Mouse (Mus musculus) CH12.LX (cell line): ENCODE results near the gene Mettl23. TPM values are rescaled to one million over a fixed set of nuclear protein-coding genes. Genes with fewer than 3 reads are reported as not detected.
A peak's percentile ranks its signal among the peaks of the same experiment; 100 is the strongest.

Source experiments
- DNase-seq: peaks from one replicate; pipeline ENCODE4 v3.0.0-alpha.2; 2013; ENCODE audit errors: extremely low read depth
- H3K27ac ChIP-seq: 2 replicates; pipeline ENCODE4 v1.5.1; 2012; ENCODE audit warnings: low read depth, mild to moderate bottlenecking, control low read depth, moderate library complexity; ENCODE audit not compliant: insufficient read depth
- H3K27me3 ChIP-seq: replicated peaks from 2 replicates; pipeline ENCODE3; 2012; ENCODE audit warnings: inconsistent platforms
- H3K36me3 ChIP-seq, 2 experiments: replicated peaks in 1 of 2; 2 replicates each; pipeline versions ENCODE3 to v1.6.1; 2012; ENCODE audit warnings: inconsistent platforms in 1 of 2, low read length in 1 of 2, mild to moderate bottlenecking in 1 of 2, mixed read lengths in 1 of 2, moderate library complexity in 1 of 2; ENCODE audit not compliant: control insufficient read depth in 1 of 2, insufficient read depth in 1 of 2
- H3K4me1 ChIP-seq, 2 experiments: 2 replicates each; pipeline ENCODE4 v1.6.1; 2012; ENCODE audit warnings: inconsistent platforms in 1 of 2, moderate library complexity in 1 of 2; ENCODE audit not compliant: insufficient read depth in 2 of 2, control insufficient read depth in 1 of 2
- H3K4me2 ChIP-seq: 2 replicates; pipeline ENCODE4 v1.6.1; 2012; ENCODE audit warnings: low read depth, mild to moderate bottlenecking, control low read depth; ENCODE audit not compliant: poor library complexity, insufficient read depth, severe bottlenecking
- H3K4me3 ChIP-seq, 3 experiments: fragments of 150-350 bp in 1 of 3; sonication (generic) in 1 of 3; replicated peaks in 1 of 3; 2 replicates each; pipeline versions ENCODE3 to v1.5.1; 2011 to 2012; ENCODE audit warnings: low read depth in 2 of 3, low read length in 2 of 3, mild to moderate bottlenecking in 2 of 3, moderate library complexity in 2 of 3, control low read depth in 1 of 3, improper control_type of control experiment in 1 of 3, inconsistent platforms in 1 of 3, mixed read lengths in 1 of 3; ENCODE audit not compliant: poor library complexity in 1 of 3
- H3K79me2 ChIP-seq: replicated peaks from 2 replicates; pipeline ENCODE4 v1.6.1; 2012; ENCODE audit warnings: mild to moderate bottlenecking, moderate library complexity; ENCODE audit not compliant: control insufficient read depth, poor library complexity, insufficient read depth, severe bottlenecking; ENCODE audit errors: extremely low read depth
- H3K9ac ChIP-seq: 2 replicates; pipeline ENCODE4 v1.6.1; 2012; ENCODE audit warnings: low read depth, mild to moderate bottlenecking, control low read depth, moderate library complexity; ENCODE audit not compliant: insufficient read depth
- H3K9me3 ChIP-seq: replicated peaks from 2 replicates; pipeline ENCODE3; 2012; ENCODE audit warnings: low read length, inconsistent platforms, mixed read lengths
- BHLHE40 ChIP-seq: IDR thresholded peaks from 2 replicates; pipeline ENCODE4 v1.6.1; 2011; ENCODE audit warnings: mild to moderate bottlenecking, low read depth, low read length, improper control_type of control experiment
- CHD1 ChIP-seq: IDR thresholded peaks from 2 replicates; pipeline ENCODE4 v1.6.1; 2012; ENCODE audit warnings: low read depth, low read length, improper control_type of control experiment, inconsistent platforms
- CHD2 ChIP-seq: IDR thresholded peaks from 2 replicates; pipeline ENCODE4 v1.6.1; 2011; ENCODE audit warnings: low read length, improper control_type of control experiment
- CTCF ChIP-seq, 2 experiments: IDR thresholded peaks in 1 of 2; conservative IDR thresholded peaks in 1 of 2; 2 replicates each; pipeline ENCODE4 v1.5.1; 2011 to 2012; ENCODE audit warnings: low read depth in 2 of 2, low read length in 2 of 2, improper control_type of control experiment in 1 of 2, inconsistent platforms in 1 of 2, mild to moderate bottlenecking in 1 of 2, moderate library complexity in 1 of 2
- E2F4 ChIP-seq: IDR thresholded peaks from 2 replicates; pipeline ENCODE4 v1.6.1; 2011; ENCODE audit warnings: low read depth, low read length, improper control_type of control experiment; ENCODE audit not compliant: insufficient replicate concordance
- ELF1 ChIP-seq: IDR thresholded peaks from 2 replicates; pipeline ENCODE4 v1.6.1; 2014; ENCODE audit warnings: low read depth, mild to moderate bottlenecking, inconsistent platforms, low read length, improper control_type of control experiment
- EP300 ChIP-seq: IDR thresholded peaks from 2 replicates; pipeline ENCODE4 v1.6.1; 2011; ENCODE audit warnings: low read length, improper control_type of control experiment
- ETS1 ChIP-seq: conservative IDR thresholded peaks from 2 replicates; pipeline ENCODE4 v1.6.1; 2012; ENCODE audit warnings: low read depth, mild to moderate bottlenecking, inconsistent platforms, low read length, improper control_type of control experiment, moderate library complexity
- GABPA ChIP-seq: IDR thresholded peaks from 2 replicates; pipeline ENCODE4 v1.6.1; 2012; ENCODE audit warnings: low read depth, low read length, improper control_type of control experiment, inconsistent platforms; ENCODE audit not compliant: insufficient replicate concordance
- HCFC1 ChIP-seq: IDR thresholded peaks from 2 replicates; pipeline ENCODE4 v1.6.1; 2012; ENCODE audit warnings: low read depth, mild to moderate bottlenecking, inconsistent platforms, low read length, improper control_type of control experiment
- IRF4 ChIP-seq: IDR thresholded peaks from 2 replicates; pipeline ENCODE4 v1.6.1; 2014; ENCODE audit warnings: low read depth, mild to moderate bottlenecking, inconsistent platforms, low read length, improper control_type of control experiment
- JUN ChIP-seq: IDR thresholded peaks from 2 replicates; pipeline ENCODE4 v1.6.1; 2011; ENCODE audit warnings: low read depth, mild to moderate bottlenecking, low read length, improper control_type of control experiment, moderate library complexity; ENCODE audit not compliant: insufficient read depth
- JUND ChIP-seq: conservative IDR thresholded peaks from 2 replicates; pipeline ENCODE4 v1.6.1; 2011; ENCODE audit warnings: low read depth, low read length, improper control_type of control experiment
- KAT2A ChIP-seq: IDR thresholded peaks from 2 replicates; pipeline ENCODE4 v1.6.1; 2012; ENCODE audit warnings: low read length, improper control_type of control experiment, inconsistent platforms; ENCODE audit not compliant: insufficient replicate concordance
- MAFK ChIP-seq: IDR thresholded peaks from 2 replicates; pipeline ENCODE4 v1.6.1; 2011; ENCODE audit warnings: low read length, improper control_type of control experiment; ENCODE audit not compliant: insufficient replicate concordance
- MAX ChIP-seq: IDR thresholded peaks from 2 replicates; pipeline ENCODE4 v1.6.1; 2011; ENCODE audit warnings: low read length, improper control_type of control experiment
- MAZ ChIP-seq: IDR thresholded peaks from 2 replicates; pipeline ENCODE4 v1.6.1; 2012; ENCODE audit warnings: low read depth, mild to moderate bottlenecking, inconsistent platforms, low read length, improper control_type of control experiment, moderate library complexity
- MEF2A ChIP-seq: IDR thresholded peaks from 2 replicates; pipeline ENCODE4 v1.6.1; 2014; ENCODE audit warnings: low read depth, mild to moderate bottlenecking, inconsistent platforms, low read length, improper control_type of control experiment, borderline replicate concordance
- MXI1 ChIP-seq: IDR thresholded peaks from 2 replicates; pipeline ENCODE4 v1.6.1; 2011; ENCODE audit warnings: mild to moderate bottlenecking, low read depth, low read length, improper control_type of control experiment
- MYC ChIP-seq: IDR thresholded peaks from 2 replicates; pipeline ENCODE4 v1.6.1; 2011; ENCODE audit warnings: low read depth, mild to moderate bottlenecking, improper control_type of control experiment, low read length
- NELFE ChIP-seq: IDR thresholded peaks from 2 replicates; pipeline ENCODE4 v1.6.1; 2011; ENCODE audit warnings: low read depth, low read length, improper control_type of control experiment
- NRF1 ChIP-seq: IDR thresholded peaks from 2 replicates; pipeline ENCODE4 v1.6.1; 2014; ENCODE audit warnings: low read depth, mild to moderate bottlenecking, inconsistent platforms, low read length, improper control_type of control experiment, moderate library complexity
- PAX5 ChIP-seq: IDR thresholded peaks from 2 replicates; pipeline ENCODE4 v1.6.1; 2012; ENCODE audit warnings: low read length, inconsistent platforms, mixed read lengths
- POLR2A ChIP-seq: IDR thresholded peaks from 2 replicates; pipeline ENCODE4 v1.6.1; 2011; ENCODE audit warnings: low read depth, mild to moderate bottlenecking, improper control_type of control experiment, low read length
- POLR2AphosphoS2 ChIP-seq: IDR thresholded peaks from 2 replicates; pipeline ENCODE4 v1.6.1; 2011; ENCODE audit warnings: low read depth, low read length, improper control_type of control experiment
- RAD21 ChIP-seq: IDR thresholded peaks from 2 replicates; pipeline ENCODE4 v1.6.1; 2011; ENCODE audit warnings: low read depth, mild to moderate bottlenecking, low read length, improper control_type of control experiment, moderate library complexity
- RCOR1 ChIP-seq: conservative IDR thresholded peaks from 2 replicates; pipeline ENCODE4 v1.6.1; 2012; ENCODE audit warnings: low read depth, mild to moderate bottlenecking, inconsistent platforms, low read length, improper control_type of control experiment
- SIN3A ChIP-seq: IDR thresholded peaks from 2 replicates; pipeline ENCODE4 v1.6.1; 2012; ENCODE audit warnings: low read length, improper control_type of control experiment, inconsistent platforms
- SMC3 ChIP-seq: IDR thresholded peaks from 2 replicates; pipeline ENCODE4 v1.6.1; 2011; ENCODE audit warnings: low read depth, low read length, improper control_type of control experiment
- TBP ChIP-seq: conservative IDR thresholded peaks from 2 replicates; pipeline ENCODE4 v1.6.1; 2011; ENCODE audit warnings: low read depth, low read length, improper control_type of control experiment
- TCF12 ChIP-seq: IDR thresholded peaks from 2 replicates; pipeline ENCODE4 v1.6.1; 2014; ENCODE audit warnings: low read depth, mild to moderate bottlenecking, inconsistent platforms, low read length, improper control_type of control experiment
- UBTF ChIP-seq: IDR thresholded peaks from 2 replicates; pipeline ENCODE4 v1.6.1; 2012; ENCODE audit warnings: low read depth, mild to moderate bottlenecking, inconsistent platforms, low read length, improper control_type of control experiment, moderate library complexity
- USF1 ChIP-seq: IDR thresholded peaks from 2 replicates; pipeline ENCODE4 v1.6.1; 2014; ENCODE audit warnings: low read depth, mild to moderate bottlenecking, inconsistent platforms, low read length, improper control_type of control experiment
- USF2 ChIP-seq: conservative IDR thresholded peaks from 2 replicates; pipeline ENCODE4 v1.6.1; 2011; ENCODE audit warnings: low read depth, low read length, improper control_type of control experiment
- ZC3H11A ChIP-seq: IDR thresholded peaks from 2 replicates; pipeline ENCODE4 v1.6.1; 2012; ENCODE audit warnings: low read depth, mild to moderate bottlenecking, inconsistent platforms, low read length, improper control_type of control experiment
- ZKSCAN1 ChIP-seq: IDR thresholded peaks from 2 replicates; pipeline ENCODE4 v1.6.1; 2012; ENCODE audit warnings: low read depth, inconsistent platforms, low read length, improper control_type of control experiment, borderline replicate concordance
- ZMIZ1 ChIP-seq: IDR thresholded peaks from 2 replicates; pipeline ENCODE4 v1.6.1; 2012; ENCODE audit warnings: low read depth, mild to moderate bottlenecking, inconsistent platforms, low read length, improper control_type of control experiment
- ZNF384 ChIP-seq: IDR thresholded peaks from 2 replicates; pipeline ENCODE4 v1.6.1; 2012; ENCODE audit warnings: low read depth, low read length, improper control_type of control experiment, inconsistent platforms
- dilution Hi-C: fragments of 300-500 bp; cut with MboI; formaldehyde crosslinking; loops from 2 replicates; pipeline ENCODE4 v1.14.3; 2020; ENCODE audit warnings: low sequenced_read_pairs; ENCODE audit not compliant: extremely low pct_unique_long_range_greater_than_20kb, extremely low pct_ligation_motif_present
- in situ Hi-C: fragments of 300-500 bp; cut with MboI; formaldehyde crosslinking; loops from 3 replicates; pipeline ENCODE4 v1.14.3; 2019; ENCODE audit warnings: low sequenced_read_pairs, low pct_ligation_motif_present, low pct_unique_long_range_greater_than_20kb, mixed read lengths
- polyA plus RNA-seq: library from polyadenylated mRNA; unstranded; fragments of >175 nt; gene quantifications from 2 replicates; pipeline ENCODE4 v1.2.1, GENCODE M21; 2012; ENCODE audit warnings: low read depth; ENCODE audit not compliant: insufficient read length
- total RNA-seq, 2 experiments: library from RNA; depleted of rRNA; stranded (reverse); fragments of 300-350 nt in 1 of 2; fragments of >200 nt in 1 of 2; gene quantifications; 2 replicates each; pipeline ENCODE4 v1.2.3; 2012 to 2014

Gene Mettl23
- total and polyA plus RNA-seq, 3 experiments, result 44.5 to 64.9 (median 63.7) TPM

GRCm38 (mm10) chr11:116865945-116866585 is 23.0 kb downstream of the Mettl23 start:
- Histone ChIP-seq H3K27ac (peak overlapping the region; percentile 28; the same call in 1 of the 2 replicates), H3K79me2 (no peaks in the 10 kb centered on the region), H3K9ac (no peak overlapping the region), H3K27me3 (no peaks in the 10 kb centered on the region), H3K4me2 (0 out of 2 replicates have a peak overlapping the region, but pooled peaks have one; percentile 10), H3K4me3 (peak overlapping the region in 1 of 3 experiments; percentile 8), H3K9me3 (no peaks in the 10 kb centered on the region), H3K36me3 (peaks cover 43 to 59% of the 10 kb centered on the region in 2 experiments), H3K4me1 (peaks cover 16 to 66% of the 10 kb centered on the region in 2 experiments)
- dilution Hi-C loops, result no loop called here
- peak; percentile 40 for DNase-seq
- TF ChIP-seq EP300 (0 out of 2 replicates have a peak, but pooled peaks have one; percentile 11), MAFK (no peak), ZC3H11A (no peak), JUN (no peak), ZKSCAN1 (no peak), RCOR1 (no peak), ZMIZ1 (no peak), CTCF (conservative IDR thresholded peaks at IDR 0.05 in 1 of 2, IDR thresholded peaks at IDR 0.05 in 1 of 2; ENCODE audit: low read depth in 2 of 2, low read length in 2 of 2) (no peak; a peak in 1 of 4 replicates), ELF1 (no peak), BHLHE40 (peak; percentile 57; the same call in 1 of the 2 replicates), NRF1 (peak; percentile 22; the same call in 1 of the 2 replicates), HCFC1 (no peak), MXI1 (0 out of 2 replicates have a peak, but pooled peaks have one; percentile 36), IRF4 (no peak; the same call in 1 of the 2 replicates), E2F4 (no peak), TCF12 (no peak), USF1 (peak; percentile 73), MAZ (no peak), MYC (no peak), POLR2AphosphoS2 (no peak), ZNF384 (no peak), ETS1 (peak; percentile 4), MAX (0 out of 2 replicates have a peak, but pooled peaks have one; percentile 40), CHD1 (no peak), JUND (no peak), SMC3 (no peak), MEF2A (no peak), USF2 (peak; percentile 60), KAT2A (0 out of 2 replicates have a peak, but pooled peaks have one; percentile 31), TBP (no peak), GABPA (no peak), NELFE (no peak), SIN3A (0 out of 2 replicates have a peak, but pooled peaks have one; percentile 29), PAX5 (no peak), POLR2A (0 out of 2 replicates have a peak, but pooled peaks have one; percentile 35), UBTF (no peak), CHD2 (no peak), RAD21 (no peak)
- in situ Hi-C loops, result no loop called here
